Mouse (Mus musculus) liver, embryonic 14.5 days (tissue): ENCODE results near the gene Stard3.

ENCODE experiments used
- CTCF ChIP-seq: IDR thresholded peaks from 2 replicates; pipeline ENCODE4 v1.5.1; 2016; ENCODE audit warnings: antibody characterized with exemption, low read depth, control low read depth
- EP300 ChIP-seq: IDR thresholded peaks from 2 replicates; pipeline ENCODE4 v1.6.1; 2016; ENCODE audit warnings: antibody characterized with exemption, low read depth

- no peak for TF ChIP-seq EP300
- TF ChIP-seq CTCF, result no peak
Measured at GRCm38 (mm10) chr11:98367171-98367862, 9.1 kb downstream of the Stard3 start.
